Mouse (Mus musculus) ES-Bruce4 (cell line): ENCODE results near the gene Fndc8. TPM values are rescaled to one million over a fixed set of nuclear protein-coding genes. Genes with fewer than 3 reads are reported as not detected.

Experiments used
- H3K27ac ChIP-seq: 2 replicates; pipeline ENCODE4 v1.5.1; 2012; ENCODE audit warnings: low read length, inconsistent platforms; ENCODE audit not compliant: insufficient read depth
- H3K27me3 ChIP-seq: 2 replicates; pipeline ENCODE4 v1.6.1; 2012; ENCODE audit warnings: mild to moderate bottlenecking, low read length, inconsistent platforms; ENCODE audit not compliant: control insufficient read depth, poor library complexity, insufficient read depth, severe bottlenecking
- H3K36me3 ChIP-seq: 2 replicates; pipeline ENCODE4 v1.6.1; 2012; ENCODE audit warnings: inconsistent platforms, mild to moderate bottlenecking, low read length, moderate library complexity; ENCODE audit not compliant: control insufficient read depth, poor library complexity, insufficient read depth, severe bottlenecking
- H3K4me1 ChIP-seq: one replicate; pipeline ENCODE4 v1.8.1; 2011; ENCODE audit warnings: low read length; ENCODE audit not compliant: control insufficient read depth, insufficient read depth
- H3K4me3 ChIP-seq: 2 replicates; pipeline ENCODE4 v1.5.1; 2011; ENCODE audit warnings: low read depth, mild to moderate bottlenecking, low read length
- H3K9ac ChIP-seq: 2 replicates; pipeline ENCODE4 v1.6.1; 2012; ENCODE audit warnings: low read depth, mild to moderate bottlenecking, inconsistent platforms; ENCODE audit not compliant: poor library complexity, severe bottlenecking
- H3K9me3 ChIP-seq: replicated peaks from 2 replicates; pipeline ENCODE4 v1.6.1; 2012; ENCODE audit warnings: mild to moderate bottlenecking, low read length, inconsistent platforms; ENCODE audit not compliant: control insufficient read depth, poor library complexity, insufficient read depth, severe bottlenecking
- CTCF ChIP-seq: IDR thresholded peaks from one replicate; pipeline ENCODE4 v1.8.1; 2011; ENCODE audit warnings: low read depth, low read length
- EP300 ChIP-seq: IDR thresholded peaks from 2 replicates; pipeline ENCODE4 v1.6.1; 2011; ENCODE audit warnings: low read depth, low read length; ENCODE audit not compliant: insufficient read depth
- POLR2A ChIP-seq: IDR thresholded peaks from one replicate; pipeline ENCODE4 v1.8.1; 2011; ENCODE audit warnings: low read length; ENCODE audit not compliant: insufficient read depth
- polyA plus RNA-seq: library from polyadenylated mRNA; stranded (reverse); fragments of >200 nt; gene quantifications from 2 replicates; pipeline ENCODE4 v1.2.4, GENCODE M21; 2011; ENCODE audit warnings: low read depth; ENCODE audit not compliant: missing spikeins, insufficient read depth, insufficient read length

Fndc8 gene
- polyA plus RNA-seq, 1 experiment, result not detected

- Histone ChIP-seq H3K27ac (no peak overlapping the region; the same call in 1 of the 2 replicates), H3K9ac (no peak overlapping the region), H3K9me3 (no peaks in the 10 kb centered on the region), H3K4me1 (peaks cover 2% of the 10 kb centered on the region), H3K36me3 (no peaks in the 10 kb centered on the region), H3K4me3 (no peak overlapping the region), H3K27me3 (peaks cover 2% of the 10 kb centered on the region; the same call in 1 of the 2 replicates)
- no peak for TF ChIP-seq POLR2A
- TF ChIP-seq CTCF, result no peak
- no peak for TF ChIP-seq EP300
Observed at GRCm38 (mm10) chr11:82945636-82946035, 53.7 kb downstream of the Fndc8 start.

GRCm38 (mm10) chr11:82947457-82947856, 55.5 kb downstream of the Fndc8 start:
- TF ChIP-seq CTCF (no peak), POLR2A (no peak), EP300 (no peak)
- peaks cover 2% of the 10 kb centered on the region; the same call in 1 of the 2 replicates for H3K27me3 ChIP-seq
- H3K27ac ChIP-seq, result no peak overlapping the region
- H3K9ac ChIP-seq, result no peak overlapping the region
- no peaks in the 10 kb centered on the region for H3K36me3 ChIP-seq
- H3K9me3 ChIP-seq, result no peaks in the 10 kb centered on the region
- H3K4me3 ChIP-seq, result no peak overlapping the region
- peaks cover 2% of the 10 kb centered on the region for H3K4me1 ChIP-seq

- Histone ChIP-seq H3K4me3 (no peak overlapping the region), H3K27me3 (peaks cover 4% of the 10 kb centered on the region; the same call in 1 of the 2 replicates), H3K27ac (no peak overlapping the region), H3K4me1 (peaks cover 2% of the 10 kb centered on the region), H3K9ac (no peak overlapping the region), H3K9me3 (no peaks in the 10 kb centered on the region), H3K36me3 (no peaks in the 10 kb centered on the region)
- no peak for TF ChIP-seq EP300
- TF ChIP-seq POLR2A, result no peak
- TF ChIP-seq CTCF, result no peak
Observed at GRCm38 (mm10) chr11:82949036-82949435, 57.1 kb downstream of the Fndc8 start.

Other genes with a start within 250 kb of the Fndc8 start
- 1.1 and 1.6 TPM in 2 replicates for gene Cct6b, start 127.8 kb upstream of the Fndc8 start, polyA plus RNA-seq
- 24.8 and 25.6 TPM in 2 replicates for gene Zfp830, start 127.8 kb upstream of the Fndc8 start, polyA plus RNA-seq
- 56.3 and 64.7 TPM in 2 replicates for gene Lig3, start 111.0 kb upstream of the Fndc8 start, polyA plus RNA-seq
- 27.4 and 29.9 TPM in 2 replicates for gene Rffl, start 20.9 kb upstream of the Fndc8 start, polyA plus RNA-seq
- gene Rad51d, start 1.5 kb upstream of the Fndc8 start, polyA plus RNA-seq, result 23.9 and 25.8 TPM in 2 replicates
- 32.3 and 40.9 TPM in 2 replicates for gene Nle1, start 16.3 kb downstream of the Fndc8 start, polyA plus RNA-seq
- gene Unc45b, start 18.4 kb downstream of the Fndc8 start, polyA plus RNA-seq, result 3.3 and 3.5 TPM in 2 replicates
- 3.7 and 4.2 TPM in 2 replicates for gene Slfn5, start 59.2 kb downstream of the Fndc8 start, polyA plus RNA-seq
- 4.0 and 5.4 TPM in 2 replicates for gene Slfn9, start 99.7 kb downstream of the Fndc8 start, polyA plus RNA-seq
- gene Slfn8, start 128.7 kb downstream of the Fndc8 start, polyA plus RNA-seq, result not detected in 2 replicates
- 0.62 TPM in 1 of 2 replicates, not detected in the other for gene Slfn2, start 173.0 kb downstream of the Fndc8 start, polyA plus RNA-seq
- gene Slfn1, start 224.7 kb downstream of the Fndc8 start, polyA plus RNA-seq, result not detected in 2 replicates